Mouse (Mus musculus): Measurements from ENCODE around the gene Defa17. TPM values are rescaled to one million over a fixed set of nuclear protein-coding genes. Genes with fewer than 3 reads are reported as not detected.
"Not testable (repeated sequence)": the region's sequence is repeated elsewhere in the genome, so short reads cannot be mapped to it uniquely, and the experiment has no call there.

The Defa17 gene
- total RNA-seq (2014; rRNA removed) (not detected in 2 replicates), polyA plus RNA-seq (2015; fragmentation: Nextera tagmentation; extraction: Ambion mirVana) (not detected in 2 replicates)

DNA sequence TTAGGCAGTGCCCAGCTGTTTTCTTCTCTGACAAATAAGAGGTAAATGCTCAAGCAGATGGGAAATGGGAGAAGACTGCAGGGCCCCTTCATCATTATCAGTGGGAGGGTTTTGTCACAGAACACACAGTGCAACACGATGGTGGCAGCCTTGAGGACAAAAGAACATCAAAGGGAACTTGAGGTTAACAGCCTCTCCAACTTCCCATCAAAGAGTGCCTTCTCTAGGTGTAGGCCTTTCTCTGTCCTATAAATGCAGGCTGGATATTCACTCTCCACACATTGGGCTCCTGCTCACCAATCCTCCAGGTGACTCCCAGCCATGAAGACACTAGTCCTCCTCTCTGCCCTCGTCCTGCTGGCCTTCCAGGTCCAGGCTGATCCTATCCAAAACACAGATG, at the start of gene Defa17:
Defa17 (plus strand) TSS at position 301 of the 400 bp plus-strand sequence.
- not testable (repeated sequence) for H3K36me3 ChIP-seq (ENCODE audit: insufficient read depth, low read length); H3K4me2 ChIP-seq (ENCODE audit: low read depth, low read length, poor library complexity, severe bottlenecking); H3K4me3 ChIP-seq (ENCODE audit: low read depth, low read length); H3K9me3 ChIP-seq (ENCODE audit: low read length); H3K4me1 ChIP-seq (ENCODE audit: insufficient read depth, low read length); H3K27ac ChIP-seq (ENCODE audit: low read depth, low read length); H3K9ac ChIP-seq (replicated peaks; ENCODE audit: low read length, poor library complexity, severe bottlenecking); H3K27me3 ChIP-seq (ENCODE audit: insufficient read depth, low read length); ATAC-seq (ENCODE audit: low FRiP score); DNase-seq (ENCODE audit: low spot score)
- no CpG with 5 or more reads among the region's 2 CpGs for WGBS

- not testable (repeated sequence) for H3K4me1 ChIP-seq (ENCODE audit: insufficient read depth, low read length)
These were observed 37.7 kb upstream of the Defa17 start, which contains the start of gene Defa26 for GRCm38 (mm10) chr8:21617883-21618282. Gene Defa26 (plus strand): TSS chr8:21618183.

GRCm38 (mm10) chr8:21665497-21665896, 9.9 kb downstream of the Defa17 start, which contains the start of gene Defa34:
Gene Defa34 (plus strand): TSS chr8:21665797.
- WGBS = 67% methylated on average over 1 of the region's 1 CpGs
- H3K9ac ChIP-seq (replicated peaks; ENCODE audit: low read length, poor library complexity, severe bottlenecking); DNase-seq (ENCODE audit: low spot score); H3K27ac ChIP-seq (ENCODE audit: low read depth, low read length); H3K36me3 ChIP-seq (ENCODE audit: insufficient read depth, low read length); H3K4me2 ChIP-seq (ENCODE audit: low read depth, low read length, poor library complexity, severe bottlenecking); ATAC-seq (ENCODE audit: low FRiP score); H3K4me3 ChIP-seq (ENCODE audit: low read depth, low read length); H3K4me1 ChIP-seq (ENCODE audit: insufficient read depth, low read length); H3K27me3 ChIP-seq (ENCODE audit: insufficient read depth, low read length); H3K9me3 ChIP-seq (ENCODE audit: low read length): not testable (repeated sequence)

More at GRCm38 (mm10) chr8:21617883-21618282, 37.7 kb upstream of the Defa17 start, which contains the start of gene Defa26:
- H3K4me2 ChIP-seq (ENCODE audit: low read depth, low read length, poor library complexity, severe bottlenecking); H3K9me3 ChIP-seq (ENCODE audit: low read length); ATAC-seq (ENCODE audit: low FRiP score); H3K9ac ChIP-seq (replicated peaks; ENCODE audit: low read length, poor library complexity, severe bottlenecking); H3K27ac ChIP-seq (ENCODE audit: low read depth, low read length); H3K4me3 ChIP-seq (ENCODE audit: low read depth, low read length); DNase-seq (ENCODE audit: low spot score); H3K27me3 ChIP-seq (ENCODE audit: insufficient read depth, low read length); H3K36me3 ChIP-seq (ENCODE audit: insufficient read depth, low read length): not testable (repeated sequence)
- WGBS = no CpG with 5 or more reads among the region's 1 CpGs

GRCm38 (mm10) chr8:21703545-21703944, 48.0 kb downstream of the Defa17 start, which contains the start of gene AY761184:
Gene AY761184 (minus strand): TSS chr8:21703645.
- WGBS = 80% methylated on average over 2 of the region's 2 CpGs
- not testable (repeated sequence) for DNase-seq (ENCODE audit: low spot score); H3K27ac ChIP-seq (ENCODE audit: low read depth, low read length); H3K9me3 ChIP-seq (ENCODE audit: low read length); H3K9ac ChIP-seq (replicated peaks; ENCODE audit: low read length, poor library complexity, severe bottlenecking); H3K36me3 ChIP-seq (ENCODE audit: insufficient read depth, low read length); H3K27me3 ChIP-seq (ENCODE audit: insufficient read depth, low read length); ATAC-seq (ENCODE audit: low FRiP score); H3K4me3 ChIP-seq (ENCODE audit: low read depth, low read length); H3K4me1 ChIP-seq (ENCODE audit: insufficient read depth, low read length); H3K4me2 ChIP-seq (ENCODE audit: low read depth, low read length, poor library complexity, severe bottlenecking)

Other genes starting within 250 kb of the Defa17 start
- gene Defa36, start 228.4 kb upstream of the Defa17 start, total RNA-seq (2014; rRNA removed) = not detected in 2 replicates
- gene Defa36, start 228.4 kb upstream of the Defa17 start, polyA plus RNA-seq (2015; fragmentation: Nextera tagmentation; extraction: Ambion mirVana) = not detected in 2 replicates
- not detected in 2 replicates for gene Gm7849, start 199.2 kb upstream of the Defa17 start, total RNA-seq (2014; rRNA removed)
- gene Gm7849, start 199.2 kb upstream of the Defa17 start, polyA plus RNA-seq (2015; fragmentation: Nextera tagmentation; extraction: Ambion mirVana) = not detected in 2 replicates
- gene Defa20, start 146.5 kb upstream of the Defa17 start, total RNA-seq (2014; rRNA removed) = not detected in 2 replicates
- gene Defa20, start 146.5 kb upstream of the Defa17 start, polyA plus RNA-seq (2015; fragmentation: Nextera tagmentation; extraction: Ambion mirVana) = not detected in 2 replicates
- gene Defa32, start 126.7 kb upstream of the Defa17 start, total RNA-seq (2014; rRNA removed) = not detected in 2 replicates
- not detected in 2 replicates for gene Defa32, start 126.7 kb upstream of the Defa17 start, polyA plus RNA-seq (2015; fragmentation: Nextera tagmentation; extraction: Ambion mirVana)
- not detected in 2 replicates for gene Defa37, start 90.4 kb upstream of the Defa17 start, total RNA-seq (2014; rRNA removed)
- not detected in 2 replicates for gene Defa37, start 90.4 kb upstream of the Defa17 start, polyA plus RNA-seq (2015; fragmentation: Nextera tagmentation; extraction: Ambion mirVana)
- not detected in 2 replicates for gene Defa28, start 72.8 kb upstream of the Defa17 start, total RNA-seq (2014; rRNA removed)
- gene Defa28, start 72.8 kb upstream of the Defa17 start, polyA plus RNA-seq (2015; fragmentation: Nextera tagmentation; extraction: Ambion mirVana) = not detected in 2 replicates
- gene Gm7861, start 61.3 kb upstream of the Defa17 start, total RNA-seq (2014; rRNA removed) = not detected in 2 replicates
- not detected in 2 replicates for gene Gm7861, start 61.3 kb upstream of the Defa17 start, polyA plus RNA-seq (2015; fragmentation: Nextera tagmentation; extraction: Ambion mirVana)
- not detected in 2 replicates for gene Defa26, start 37.6 kb upstream of the Defa17 start, total RNA-seq (2014; rRNA removed)
- gene Defa26, start 37.6 kb upstream of the Defa17 start, polyA plus RNA-seq (2015; fragmentation: Nextera tagmentation; extraction: Ambion mirVana) = not detected in 2 replicates
- not detected in 2 replicates for gene Defa34, start 10.0 kb downstream of the Defa17 start, total RNA-seq (2014; rRNA removed)
- not detected in 2 replicates for gene Defa34, start 10.0 kb downstream of the Defa17 start, polyA plus RNA-seq (2015; fragmentation: Nextera tagmentation; extraction: Ambion mirVana)
- gene AY761184, start 47.9 kb downstream of the Defa17 start, total RNA-seq (2014; rRNA removed) = not detected in 2 replicates
- gene AY761184, start 47.9 kb downstream of the Defa17 start, polyA plus RNA-seq (2015; fragmentation: Nextera tagmentation; extraction: Ambion mirVana) = not detected in 2 replicates
- not detected in 2 replicates for gene Defa24, start 78.7 kb downstream of the Defa17 start, total RNA-seq (2014; rRNA removed)
- gene Defa24, start 78.7 kb downstream of the Defa17 start, polyA plus RNA-seq (2015; fragmentation: Nextera tagmentation; extraction: Ambion mirVana) = not detected in 2 replicates
- gene Defb50, start 167.8 kb downstream of the Defa17 start, total RNA-seq (2014; rRNA removed) = not detected in 2 replicates
- not detected in 2 replicates for gene Defb50, start 167.8 kb downstream of the Defa17 start, polyA plus RNA-seq (2015; fragmentation: Nextera tagmentation; extraction: Ambion mirVana)
- not detected in 2 replicates for gene Defb2, start 184.1 kb downstream of the Defa17 start, total RNA-seq (2014; rRNA removed)
- not detected in 2 replicates for gene Defb2, start 184.1 kb downstream of the Defa17 start, polyA plus RNA-seq (2015; fragmentation: Nextera tagmentation; extraction: Ambion mirVana)
- not detected in 2 replicates for gene Defb10, start 203.1 kb downstream of the Defa17 start, total RNA-seq (2014; rRNA removed)
- not detected in 2 replicates for gene Defb10, start 203.1 kb downstream of the Defa17 start, polyA plus RNA-seq (2015; fragmentation: Nextera tagmentation; extraction: Ambion mirVana)
- gene Defb9, start 229.6 kb downstream of the Defa17 start, total RNA-seq (2014; rRNA removed) = not detected in 2 replicates
- gene Defb9, start 229.6 kb downstream of the Defa17 start, polyA plus RNA-seq (2015; fragmentation: Nextera tagmentation; extraction: Ambion mirVana) = not detected in 2 replicates